Mouse (Mus musculus) heart, adult 2 months (tissue): Measurements from ENCODE around the gene Olfr470.

Experiments used
- CTCF ChIP-seq: fragments of 200-600 bp; IDR thresholded peaks from 2 replicates; pipeline ENCODE4 v1.8.1; 2022; ENCODE audit warnings: antibody characterized with exemption, mild to moderate bottlenecking, moderate library complexity
- POLR2A ChIP-seq: fragments of 200-500 bp; IDR thresholded peaks from 2 replicates; pipeline ENCODE4 v1.6.1; 2011; ENCODE audit warnings: mild to moderate bottlenecking, low read depth, low read length, control low read depth; ENCODE audit not compliant: insufficient read depth

GRCm38 (mm10) chr7:107796500-107796899 is 50.8 kb downstream of the Olfr470 start:
- no peak for TF ChIP-seq CTCF
- TF ChIP-seq POLR2A = no peak
